Mouse (Mus musculus): Measurements from ENCODE around the gene Kif1b. TPM values are rescaled to one million over a fixed set of nuclear protein-coding genes. Genes with fewer than 3 reads are reported as not detected.

The Kif1b gene
- total and polyA plus RNA-seq, 3 experiments, result 10.0 to 27.6 (median 17.0) TPM

- Histone ChIP-seq H3K4me1 (ENCODE audit: control insufficient read depth in 1 of 2, insufficient read depth in 2 of 2) (peaks cover 4 to 17% of the 10 kb centered on the region in 2 experiments; a peak in 3 of 4 replicates), H3K79me2 (replicated peaks; ENCODE audit: control insufficient read depth, extremely low read depth, insufficient read depth, poor library complexity, severe bottlenecking) (peaks cover 23% of the 10 kb centered on the region), H3K9me3 (replicated peaks; ENCODE audit: low read length) (no peaks in the 10 kb centered on the region), H3K36me3 (replicated peaks in 1 of 2; ENCODE audit: control insufficient read depth in 1 of 2, insufficient read depth in 1 of 2, low read length in 1 of 2) (peaks cover 10 to 17% of the 10 kb centered on the region in 2 experiments), H3K9ac (ENCODE audit: insufficient read depth, low read depth) (no peak overlapping the region), H3K4me2 (ENCODE audit: insufficient read depth, low read depth, poor library complexity, severe bottlenecking) (no peak overlapping the region), H3K27ac (ENCODE audit: insufficient read depth, low read depth) (no peak overlapping the region), H3K27me3 (replicated peaks) (no peaks in the 10 kb centered on the region), H3K4me3 (replicated peaks in 1 of 3; ENCODE audit: low read depth in 2 of 3, low read length in 2 of 3, poor library complexity in 1 of 3) (no peak overlapping the region)
- dilution Hi-C loops (cut with MboI; ENCODE audit: extremely low pct_ligation_motif_present, extremely low pct_unique_long_range_greater_than_20kb, low sequenced_read_pairs) (no loop called here), in situ Hi-C loops (cut with MboI; ENCODE audit: low pct_ligation_motif_present, low pct_unique_long_range_greater_than_20kb, low sequenced_read_pairs) (no loop called here)
- no peak for DNase-seq (ENCODE audit: extremely low read depth)
- no peak for TF ChIP-seq BHLHE40 (IDR thresholded peaks at IDR 0.05; ENCODE audit: low read depth, low read length)
- no peak for TF ChIP-seq POLR2A (IDR thresholded peaks at IDR 0.05; ENCODE audit: low read depth, low read length)
- no peak for TF ChIP-seq HCFC1 (IDR thresholded peaks at IDR 0.05; ENCODE audit: low read depth, low read length)
- no peak for TF ChIP-seq ZMIZ1 (IDR thresholded peaks at IDR 0.05; ENCODE audit: low read depth, low read length)
- no peak for TF ChIP-seq TCF12 (IDR thresholded peaks at IDR 0.05; ENCODE audit: low read depth, low read length)
- TF ChIP-seq JUN (IDR thresholded peaks at IDR 0.05; ENCODE audit: insufficient read depth, low read depth, low read length), result no peak
- no peak for TF ChIP-seq POLR2AphosphoS2 (IDR thresholded peaks at IDR 0.05; ENCODE audit: low read depth, low read length)
- TF ChIP-seq MEF2A (IDR thresholded peaks at IDR 0.05; ENCODE audit: borderline replicate concordance, low read depth, low read length), result no peak
- no peak for TF ChIP-seq MAX (IDR thresholded peaks at IDR 0.05; ENCODE audit: low read length)
- no peak for TF ChIP-seq TBP (conservative IDR thresholded peaks at IDR 0.05; ENCODE audit: low read depth, low read length)
- no peak for TF ChIP-seq ETS1 (conservative IDR thresholded peaks at IDR 0.05; ENCODE audit: low read depth, low read length)
- TF ChIP-seq SMC3 (IDR thresholded peaks at IDR 0.05; ENCODE audit: low read depth, low read length), result no peak
- TF ChIP-seq MYC (IDR thresholded peaks at IDR 0.05; ENCODE audit: low read depth, low read length), result no peak
- no peak for TF ChIP-seq CTCF (conservative IDR thresholded peaks at IDR 0.05 in 1 of 2, IDR thresholded peaks at IDR 0.05 in 1 of 2; ENCODE audit: low read depth in 2 of 2, low read length in 2 of 2)
- TF ChIP-seq ZC3H11A (IDR thresholded peaks at IDR 0.05; ENCODE audit: low read depth, low read length), result no peak
- no peak for TF ChIP-seq IRF4 (IDR thresholded peaks at IDR 0.05; ENCODE audit: low read depth, low read length)
- TF ChIP-seq CHD1 (IDR thresholded peaks at IDR 0.05; ENCODE audit: low read depth, low read length), result no peak
- no peak for TF ChIP-seq RAD21 (IDR thresholded peaks at IDR 0.05; ENCODE audit: low read depth, low read length)
- no peak for TF ChIP-seq E2F4 (IDR thresholded peaks at IDR 0.05; ENCODE audit: insufficient replicate concordance, low read depth, low read length)
- no peak for TF ChIP-seq MAFK (IDR thresholded peaks at IDR 0.05; ENCODE audit: insufficient replicate concordance, low read length)
These were observed 14.5 kb downstream of the Kif1b start for GRCm38 (mm10) chr4:149292984-149293383.

GRCm38 (mm10) chr4:149291061-149291460 is 16.4 kb downstream of the Kif1b start:
- Histone ChIP-seq H3K27me3 (replicated peaks) (no peaks in the 10 kb centered on the region), H3K9ac (ENCODE audit: insufficient read depth, low read depth) (no peak overlapping the region), H3K4me2 (ENCODE audit: insufficient read depth, low read depth, poor library complexity, severe bottlenecking) (peak overlapping the region; percentile 1; the same call in 1 of the 2 replicates), H3K4me1 (ENCODE audit: control insufficient read depth in 1 of 2, insufficient read depth in 2 of 2) (peaks cover 4 to 17% of the 10 kb centered on the region in 2 experiments; a peak in 3 of 4 replicates), H3K36me3 (replicated peaks in 1 of 2; ENCODE audit: control insufficient read depth in 1 of 2, insufficient read depth in 1 of 2, low read length in 1 of 2) (peaks cover 10 to 18% of the 10 kb centered on the region in 2 experiments), H3K79me2 (replicated peaks; ENCODE audit: control insufficient read depth, extremely low read depth, insufficient read depth, poor library complexity, severe bottlenecking) (peaks cover 16% of the 10 kb centered on the region), H3K9me3 (replicated peaks; ENCODE audit: low read length) (no peaks in the 10 kb centered on the region), H3K27ac (ENCODE audit: insufficient read depth, low read depth) (no peak overlapping the region), H3K4me3 (replicated peaks in 1 of 3; ENCODE audit: low read depth in 2 of 3, low read length in 2 of 3, poor library complexity in 1 of 3) (no peak overlapping the region)
- in situ Hi-C loops (cut with MboI; ENCODE audit: low pct_ligation_motif_present, low pct_unique_long_range_greater_than_20kb, low sequenced_read_pairs), result no loop called here
- DNase-seq (ENCODE audit: extremely low read depth), result no peak
- dilution Hi-C loops (cut with MboI; ENCODE audit: extremely low pct_ligation_motif_present, extremely low pct_unique_long_range_greater_than_20kb, low sequenced_read_pairs), result no loop called here
- TF ChIP-seq BHLHE40 (IDR thresholded peaks at IDR 0.05; ENCODE audit: low read depth, low read length) (no peak), ELF1 (IDR thresholded peaks at IDR 0.05; ENCODE audit: low read depth, low read length) (no peak), NRF1 (IDR thresholded peaks at IDR 0.05; ENCODE audit: low read depth, low read length) (no peak), MAFK (IDR thresholded peaks at IDR 0.05; ENCODE audit: insufficient replicate concordance, low read length) (no peak)
